Mouse (Mus musculus) colon, adult 2 months (tissue): ENCODE measurements around the gene Olfr1153. TPM values are rescaled to one million over a fixed set of nuclear protein-coding genes. Genes with fewer than 3 reads are reported as not detected.

ENCODE experiments used
- polyA plus RNA-seq: library from polyadenylated mRNA; depleted of rRNA; stranded (reverse); fragments of >200 nt; gene quantifications from 2 replicates; pipeline ENCODE4 v1.2.3, GENCODE M21; 2012; rRNA removed

The Olfr1153 gene
- not detected in 2 replicates for polyA plus RNA-seq

GRCm38 (mm10) chr2:87894662-87895061, at the start of gene Olfr1153:
TSS of gene Olfr1153 (plus strand) at chr2:87894962.

GRCm38 (mm10) chr2:87855562-87855961, 39.2 kb upstream of the Olfr1153 start, which contains the start of gene Olfr1151:
TSS of gene Olfr1151 (plus strand) at chr2:87855862.

GRCm38 (mm10) chr2:87866192-87866591, 28.6 kb upstream of the Olfr1153 start, which contains the start of gene Olfr1152:
TSS of gene Olfr1152 (plus strand) at chr2:87866492.

GRCm38 (mm10) chr2:87905066-87905465, 10.3 kb downstream of the Olfr1153 start, which contains the start of gene Olfr1154:
TSS of gene Olfr1154 (minus strand) at chr2:87905166.

GRCm38 (mm10) chr2:87945037-87945436, 50.3 kb downstream of the Olfr1153 start, which contains the start of gene Olfr1155:
TSS of gene Olfr1155 (minus strand) at chr2:87945137.

Other genes starting within 250 kb of the Olfr1153 start
- gene Olfr1133, start 247.6 kb upstream of the Olfr1153 start, polyA plus RNA-seq, result not detected in 2 replicates
- not detected in 2 replicates for gene Olfr1134, start 236.5 kb upstream of the Olfr1153 start, polyA plus RNA-seq
- gene Olfr1135, start 221.3 kb upstream of the Olfr1153 start, polyA plus RNA-seq, result not detected in 2 replicates
- gene Olfr1136, start 201.0 kb upstream of the Olfr1153 start, polyA plus RNA-seq, result not detected in 2 replicates
- not detected in 2 replicates for gene Olfr1137, start 181.8 kb upstream of the Olfr1153 start, polyA plus RNA-seq
- gene Olfr1138, start 155.0 kb upstream of the Olfr1153 start, polyA plus RNA-seq, result not detected in 2 replicates
- gene Olfr1140, start 151.2 kb upstream of the Olfr1153 start, polyA plus RNA-seq, result not detected in 2 replicates
- gene Olfr1141, start 141.0 kb upstream of the Olfr1153 start, polyA plus RNA-seq, result not detected in 2 replicates
- gene Olfr152, start 115.5 kb upstream of the Olfr1153 start, polyA plus RNA-seq, result not detected in 2 replicates
- not detected in 2 replicates for gene Olfr1143, start 94.4 kb upstream of the Olfr1153 start, polyA plus RNA-seq
- gene Olfr1145, start 85.1 kb upstream of the Olfr1153 start, polyA plus RNA-seq, result not detected in 2 replicates
- not detected in 2 replicates for gene Olfr1148, start 64.4 kb upstream of the Olfr1153 start, polyA plus RNA-seq
- gene Olfr1150-ps1, start 51.0 kb upstream of the Olfr1153 start, polyA plus RNA-seq, result not detected in 2 replicates
- not detected in 2 replicates for gene Olfr1151, start 39.1 kb upstream of the Olfr1153 start, polyA plus RNA-seq
- not detected in 2 replicates for gene Olfr1152, start 28.5 kb upstream of the Olfr1153 start, polyA plus RNA-seq
- gene Olfr1154, start 10.2 kb downstream of the Olfr1153 start, polyA plus RNA-seq, result not detected in 2 replicates
- not detected in 2 replicates for gene Olfr1155, start 50.2 kb downstream of the Olfr1153 start, polyA plus RNA-seq
- gene Olfr1156, start 58.1 kb downstream of the Olfr1153 start, polyA plus RNA-seq, result not detected in 2 replicates
- not detected in 2 replicates for gene Olfr1157, start 73.3 kb downstream of the Olfr1153 start, polyA plus RNA-seq
- not detected in 2 replicates for gene Olfr74, start 79.7 kb downstream of the Olfr1153 start, polyA plus RNA-seq
- gene Olfr1158, start 95.2 kb downstream of the Olfr1153 start, polyA plus RNA-seq, result not detected in 2 replicates
- gene Olfr1160, start 113.3 kb downstream of the Olfr1153 start, polyA plus RNA-seq, result not detected in 2 replicates
- not detected in 2 replicates for gene Olfr1161, start 127.8 kb downstream of the Olfr1153 start, polyA plus RNA-seq
- gene Olfr73, start 142.7 kb downstream of the Olfr1153 start, polyA plus RNA-seq, result not detected in 2 replicates
- gene Olfr1162, start 156.2 kb downstream of the Olfr1153 start, polyA plus RNA-seq, result not detected in 2 replicates
- gene Olfr1163, start 176.9 kb downstream of the Olfr1153 start, polyA plus RNA-seq, result not detected in 2 replicates
- gene Olfr1164, start 199.0 kb downstream of the Olfr1153 start, polyA plus RNA-seq, result not detected in 2 replicates
- not detected in 2 replicates for gene Olfr1166, start 233.3 kb downstream of the Olfr1153 start, polyA plus RNA-seq